Mouse (Mus musculus) Muller cell, postnatal 12 days (primary cell): ENCODE results near the gene Aff1.

Experiments
- DNase-seq: peaks from one replicate; pipeline ENCODE4 v3.0.0-alpha.2; 2015; ENCODE audit errors: inconsistent ontology term

Aff1 gene

DNA sequence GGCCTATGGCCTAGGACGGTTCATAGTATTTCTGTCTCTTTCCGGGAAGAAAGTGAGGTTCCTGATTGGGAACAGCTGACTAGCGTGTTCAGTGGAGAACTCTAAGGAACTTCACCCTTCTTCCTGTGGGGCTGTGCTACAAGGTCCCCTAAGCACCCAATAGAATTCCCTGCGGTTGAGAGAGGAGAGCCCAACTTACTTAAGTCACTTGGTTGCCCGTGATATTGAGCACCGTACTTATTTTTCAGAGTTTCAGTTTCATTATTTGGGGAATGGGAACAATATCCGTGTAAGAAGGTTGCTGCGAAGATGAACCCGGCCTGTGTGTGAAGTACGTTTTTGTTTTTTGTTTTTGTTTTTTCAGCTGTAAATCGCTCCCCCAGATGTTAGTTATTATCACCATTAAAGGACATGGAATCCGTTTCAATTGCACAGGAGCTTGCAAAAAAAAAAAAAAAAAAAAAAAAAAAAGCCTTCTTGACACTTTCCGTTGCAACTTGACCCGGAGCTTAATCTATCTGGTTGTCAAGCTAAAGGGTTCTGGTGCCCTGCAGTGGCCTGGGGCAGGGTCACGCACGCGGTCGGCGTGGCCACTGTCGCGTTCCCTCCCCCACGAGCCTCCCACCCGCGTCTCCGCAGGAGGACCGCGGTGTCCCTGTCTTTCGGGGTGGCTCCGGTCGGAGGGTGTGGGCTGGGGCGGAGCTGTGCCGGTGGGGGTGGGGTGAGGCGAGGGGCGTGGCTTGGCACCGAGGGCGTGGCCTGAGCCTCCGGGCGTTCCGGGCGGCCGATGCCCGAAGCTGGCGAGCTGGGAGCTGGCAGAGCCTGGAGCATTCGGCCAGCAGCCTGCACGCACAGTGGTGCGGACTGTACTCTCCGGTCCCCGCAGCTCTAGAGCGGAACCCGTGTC, at the start of gene Aff1:
Gene Aff1, plus strand, starts transcription at position 751 of the 907 bp plus-strand sequence.
- DNase-seq = peak; percentile 94

DNA sequence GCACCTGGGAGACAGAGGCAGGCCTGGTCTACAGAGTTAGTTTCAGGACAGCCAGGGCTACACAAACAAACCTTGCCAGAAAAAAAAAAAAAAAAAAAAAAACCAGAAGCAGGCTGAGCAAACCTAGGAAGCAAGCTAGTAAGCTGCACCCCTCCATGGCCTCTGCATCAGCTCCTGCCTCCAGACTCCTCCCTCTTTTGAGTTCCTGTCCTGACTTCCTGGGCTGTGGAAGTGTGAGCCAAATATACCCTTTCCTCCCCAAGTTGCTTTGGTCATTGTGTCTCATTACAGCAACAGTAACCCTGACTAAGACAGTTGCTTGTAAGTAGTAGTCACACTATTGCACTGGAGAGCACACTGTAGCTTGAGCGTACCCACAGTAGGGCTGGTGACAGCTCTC, 48.0 kb upstream of the Aff1 start:
- no peak for DNase-seq

DNA sequence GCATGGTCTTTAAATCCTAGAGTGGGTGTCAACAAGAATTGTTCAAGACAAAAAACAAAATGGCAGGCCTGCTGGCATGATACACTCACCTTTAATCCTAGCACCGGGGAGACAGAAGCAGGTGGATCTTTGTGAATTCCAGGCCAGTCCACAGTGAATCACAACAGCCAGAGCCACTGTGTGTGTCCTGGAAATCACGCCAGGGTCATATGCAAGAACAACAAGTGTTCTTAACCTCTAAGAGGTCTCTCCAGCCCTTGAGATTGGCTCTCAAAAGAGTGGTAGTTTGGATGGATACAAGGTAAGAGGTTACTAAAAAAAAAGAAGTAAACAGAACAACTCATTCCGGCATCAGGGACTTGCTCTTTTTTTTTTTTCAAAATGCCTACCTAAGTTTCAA, 44.9 kb upstream of the Aff1 start:
- DNase-seq = no peak

DNA sequence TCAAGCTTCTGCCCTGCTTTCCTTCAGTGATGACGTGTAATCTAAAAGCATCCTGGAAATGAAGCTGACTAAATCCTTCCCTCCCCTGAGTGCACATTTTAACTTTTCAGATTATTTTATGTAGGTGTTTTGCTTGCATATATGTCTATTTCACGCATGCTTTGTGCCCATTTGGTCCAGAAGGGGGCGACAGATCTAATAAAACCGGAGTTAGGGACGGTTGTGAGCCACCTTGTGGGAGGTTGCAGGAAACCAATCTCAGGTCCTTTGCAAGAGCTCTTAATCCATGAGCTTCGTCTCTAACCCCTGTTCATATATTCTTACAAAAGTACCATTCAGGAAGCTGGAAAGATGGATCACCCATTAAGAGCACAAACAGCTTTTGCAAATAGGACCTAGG, 37.9 kb upstream of the Aff1 start:
- peak; percentile 19 for DNase-seq

DNA sequence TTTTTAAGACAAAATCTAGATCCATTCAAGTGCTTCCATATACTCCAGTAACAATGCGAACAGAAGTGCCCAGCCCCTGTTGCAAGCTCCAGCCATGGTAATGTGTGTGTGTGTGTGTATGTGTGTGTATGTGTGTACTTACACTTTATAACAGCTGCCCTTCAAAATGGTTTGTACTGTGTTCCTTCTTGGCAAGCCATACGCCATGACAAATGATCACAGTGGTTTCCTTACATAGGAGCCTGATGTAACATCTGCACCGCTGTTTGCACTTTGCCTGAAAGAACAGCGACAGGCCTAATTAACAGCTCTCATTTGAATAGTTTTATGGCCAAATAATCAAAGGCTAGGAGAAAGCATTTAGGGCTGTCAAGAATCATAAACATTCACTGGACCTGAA, 37.4 kb upstream of the Aff1 start:
- peak; percentile 60 for DNase-seq

DNA sequence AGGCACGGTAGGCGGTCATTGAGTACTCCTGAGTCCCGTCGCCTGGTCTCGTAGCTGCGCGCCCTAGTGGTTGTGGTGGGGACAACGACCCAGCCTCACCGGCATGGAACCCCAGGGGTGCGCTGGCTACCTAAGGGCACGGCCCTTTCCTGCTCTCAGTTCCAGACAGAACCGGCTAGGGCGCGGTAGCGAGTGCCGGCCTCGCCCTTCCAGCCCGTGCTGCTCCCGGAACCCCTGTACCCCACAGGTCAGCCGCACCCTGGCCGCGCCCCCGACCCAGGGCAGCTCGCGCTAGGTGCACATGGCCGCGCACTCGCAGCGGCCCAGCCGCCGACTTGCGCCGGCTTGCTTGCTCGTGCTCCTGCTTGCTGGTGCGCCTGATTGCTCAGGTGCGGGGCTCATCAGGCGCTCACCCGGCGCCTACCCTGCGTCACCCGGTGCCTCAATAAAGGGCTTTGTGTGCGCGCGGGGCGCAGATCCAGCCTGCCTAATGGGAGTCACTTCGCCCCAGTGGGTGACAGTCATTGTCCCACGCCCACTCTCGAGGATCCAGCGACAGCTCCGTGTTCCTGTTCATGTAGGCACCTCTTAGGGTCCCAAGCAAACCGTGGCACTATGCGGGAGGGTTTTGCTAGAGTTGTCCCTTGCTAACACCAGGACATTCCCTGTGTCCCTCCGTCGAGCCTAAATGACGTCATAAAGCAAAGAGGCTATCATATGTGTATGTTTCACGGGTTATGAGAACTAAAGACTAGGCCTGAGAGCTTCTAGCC, 36.6 kb upstream of the Aff1 start, which contains the start of gene 1700016H13Rik:
Gene 1700016H13Rik, minus strand, starts transcription at position 665 of the 773 bp plus-strand sequence.
- peak; percentile 65 for DNase-seq

DNA sequence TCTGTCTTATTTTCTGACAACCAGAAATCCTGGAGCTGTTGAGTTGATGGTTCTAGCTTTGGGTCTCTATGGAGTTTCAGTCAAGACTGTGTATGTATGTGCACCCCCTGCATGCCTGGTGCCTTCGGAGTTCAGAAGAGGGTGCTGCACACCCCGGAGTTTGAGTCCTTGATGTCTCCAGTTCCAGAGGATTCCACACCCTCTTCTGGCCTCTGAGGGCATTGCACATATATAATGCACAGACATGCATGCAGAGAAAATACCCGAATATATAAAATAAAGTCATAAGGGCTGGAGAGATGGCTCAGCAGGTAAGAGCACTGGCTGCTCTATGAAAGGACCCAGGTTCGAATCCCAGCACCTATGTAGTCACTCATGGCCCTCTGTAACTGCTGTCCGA, 33.3 kb upstream of the Aff1 start:
- DNase-seq = no peak

DNA sequence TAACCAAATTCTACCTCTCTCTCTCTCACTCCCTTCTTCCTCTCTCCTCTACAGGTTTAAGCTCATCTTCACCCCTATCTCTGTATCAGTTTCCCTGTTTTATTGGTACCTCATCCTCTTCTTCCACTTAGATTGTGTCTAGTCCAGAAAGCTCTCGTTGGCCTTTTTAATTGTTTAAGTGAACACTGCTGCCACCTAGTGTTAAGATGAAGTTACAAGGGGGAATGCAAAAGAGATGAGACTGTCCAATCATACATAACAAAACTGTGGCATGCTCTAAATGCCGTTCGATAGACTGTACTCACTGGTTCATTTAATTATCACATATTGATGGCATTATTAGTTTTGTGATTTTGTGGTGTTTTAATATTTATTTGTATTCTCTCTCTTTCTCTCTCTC, 32.6 kb upstream of the Aff1 start:
- DNase-seq = peak; percentile 72

DNA sequence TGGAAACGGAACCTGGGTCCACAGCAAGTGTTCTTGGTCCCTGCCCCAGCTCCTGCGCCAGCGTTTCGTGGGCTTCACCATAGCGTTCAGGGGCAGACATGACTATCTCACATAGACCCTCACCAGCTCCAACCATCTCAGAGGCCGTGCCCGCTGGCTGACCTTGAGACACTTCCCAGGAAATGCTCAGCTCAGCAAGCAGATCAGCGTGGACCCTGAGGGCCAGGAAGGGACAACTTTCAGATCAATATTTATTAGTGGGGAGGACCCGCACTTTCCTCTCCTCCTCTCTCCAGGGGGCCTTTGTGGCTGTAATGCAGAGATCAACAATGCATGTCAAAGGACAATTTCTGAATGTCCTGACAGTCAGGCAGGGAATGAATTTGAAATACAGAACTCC, 27.2 kb upstream of the Aff1 start:
- no peak for DNase-seq

DNA sequence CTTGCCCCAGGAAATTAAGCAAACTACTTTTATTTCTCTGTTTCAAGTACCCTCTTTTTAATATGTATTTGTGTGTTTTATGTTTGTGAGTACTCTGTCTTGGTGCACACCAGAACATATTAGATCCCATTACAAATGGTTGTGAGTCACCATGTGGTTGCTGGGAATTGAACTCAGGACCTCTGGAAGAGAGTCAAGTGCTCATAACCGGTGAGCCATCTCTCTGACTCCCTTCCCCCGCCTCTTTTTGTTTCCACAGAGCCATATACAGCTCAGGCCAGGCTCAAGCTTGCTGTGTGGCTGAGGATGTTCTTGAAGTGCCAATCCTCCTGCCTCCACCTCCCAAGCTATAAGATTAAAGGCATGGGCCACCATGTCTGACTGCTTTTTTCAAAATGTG, 26.3 kb upstream of the Aff1 start:
- DNase-seq = no peak

DNA sequence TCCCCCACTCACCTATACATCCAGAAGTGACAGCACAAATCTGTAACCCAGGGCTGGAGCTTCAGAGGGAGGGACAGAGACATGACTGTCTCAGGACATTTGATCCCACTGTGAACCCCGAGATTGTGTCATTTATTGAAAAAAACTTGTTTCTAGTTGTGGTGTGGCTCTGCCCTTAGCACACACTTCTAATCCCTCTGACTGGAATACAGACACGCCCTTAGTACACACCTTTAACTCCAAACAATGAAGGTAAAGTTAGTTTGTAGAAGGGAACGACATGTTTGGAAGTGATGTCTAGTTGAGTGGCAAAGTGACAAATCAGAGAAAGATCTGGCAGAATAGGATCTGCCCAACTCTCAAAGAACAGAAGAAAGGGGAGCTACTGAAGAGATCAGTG, 20.3 kb upstream of the Aff1 start:
- no peak for DNase-seq

DNA sequence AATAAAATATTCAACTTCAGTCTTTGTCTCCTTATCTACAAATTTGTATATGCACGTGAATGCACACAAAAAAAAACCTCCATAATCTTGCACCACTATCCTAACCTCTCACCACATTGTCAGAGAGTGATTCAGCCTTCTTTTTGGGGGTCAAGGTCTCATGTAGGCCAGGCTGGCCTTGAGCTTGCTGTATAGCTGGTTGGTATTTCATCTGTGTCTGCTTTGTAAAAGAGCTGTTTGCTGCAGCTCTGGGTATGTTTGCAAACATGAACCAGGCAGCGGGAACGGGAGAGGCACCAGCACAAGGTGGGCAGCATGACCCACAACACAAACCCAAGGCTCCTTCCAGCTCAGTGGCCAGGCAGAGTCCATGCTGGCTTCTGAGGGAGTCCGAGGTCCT, 18.6 kb upstream of the Aff1 start:
- DNase-seq = no peak

DNA sequence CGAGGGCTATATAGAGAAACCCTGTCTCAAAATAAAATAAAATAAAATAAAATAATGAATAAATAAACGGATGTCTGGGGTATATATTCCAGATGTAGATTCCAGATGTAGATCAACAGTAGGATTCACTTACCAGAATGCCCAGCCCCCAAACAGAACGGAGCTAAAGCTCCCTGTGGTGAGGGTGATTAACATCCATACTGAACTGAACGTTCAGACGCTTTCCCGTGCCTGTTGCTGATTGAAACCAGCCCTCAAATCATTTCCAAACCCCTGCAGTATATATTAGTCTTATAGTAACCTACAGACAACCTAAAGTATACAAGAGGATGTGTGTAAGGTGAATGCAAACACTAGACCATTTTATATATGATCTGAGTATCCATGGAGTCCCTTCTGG, 17.7 kb upstream of the Aff1 start:
- no peak for DNase-seq

DNA sequence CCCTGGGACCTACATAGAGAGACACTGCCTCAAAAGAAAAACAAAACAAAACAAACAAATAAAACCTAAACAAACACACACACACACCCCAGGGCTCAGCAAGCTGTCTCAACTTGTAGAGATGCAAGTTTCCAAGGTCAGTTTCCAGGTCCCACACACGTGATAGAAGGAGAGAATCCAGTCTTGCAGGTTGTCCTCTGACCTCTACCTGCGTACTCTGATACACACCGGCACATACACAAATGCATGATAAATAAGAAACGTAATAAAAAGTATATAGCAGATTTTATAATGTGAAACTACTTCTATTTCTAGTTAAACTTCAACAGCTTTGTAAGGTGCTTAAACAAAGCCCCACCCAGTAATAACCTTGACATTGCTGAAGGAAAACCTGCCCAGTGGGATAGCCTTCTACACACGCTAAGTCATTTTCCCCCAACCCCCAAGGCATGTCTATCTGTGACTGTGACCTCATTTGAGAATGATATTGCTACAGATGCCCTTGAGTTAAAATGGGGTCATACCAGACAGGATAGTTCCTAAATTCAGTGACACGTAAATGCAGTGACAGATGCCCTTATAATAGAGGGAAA, 15.8 kb upstream of the Aff1 start:
- no peak for DNase-seq

DNA sequence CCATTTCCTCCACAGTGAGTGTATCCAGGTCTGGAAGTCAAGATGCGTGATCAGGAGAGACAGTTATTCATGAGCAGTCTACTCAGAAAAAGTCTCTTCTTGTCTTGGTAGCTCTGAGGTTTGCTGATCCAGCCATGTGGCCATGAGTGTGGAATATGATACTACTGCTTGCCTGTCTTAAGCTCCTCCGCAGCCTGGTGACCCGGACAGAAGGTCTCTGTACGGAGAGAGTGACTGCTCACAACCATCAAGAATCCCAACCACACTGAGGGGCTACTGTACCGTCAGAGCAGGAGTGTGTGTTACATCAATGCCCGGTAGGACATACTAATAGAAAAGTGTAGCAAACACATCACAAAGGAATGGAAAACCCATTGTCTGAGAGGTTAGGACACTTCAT, 14.3 kb upstream of the Aff1 start:
- no peak for DNase-seq

DNA sequence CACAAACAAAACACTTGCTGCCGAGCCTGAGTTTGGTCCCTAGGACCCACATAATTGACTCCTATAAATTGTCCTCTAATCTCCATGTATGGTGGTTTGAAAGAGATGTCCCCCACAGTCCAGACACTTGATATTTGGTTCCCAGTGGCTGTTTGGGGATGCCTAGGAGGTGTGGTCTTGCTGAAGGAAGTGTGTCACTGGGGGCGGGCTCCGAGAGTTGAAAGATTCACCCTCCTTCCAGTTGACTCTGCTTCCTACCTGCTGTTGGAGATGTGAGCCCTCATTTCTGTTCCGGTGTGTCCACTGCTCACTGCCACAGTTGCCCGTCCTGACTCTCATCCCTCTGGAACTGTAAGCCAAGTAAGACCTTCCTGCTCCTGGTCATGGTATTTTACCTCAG, 13.2 kb upstream of the Aff1 start:
- no peak for DNase-seq

DNA sequence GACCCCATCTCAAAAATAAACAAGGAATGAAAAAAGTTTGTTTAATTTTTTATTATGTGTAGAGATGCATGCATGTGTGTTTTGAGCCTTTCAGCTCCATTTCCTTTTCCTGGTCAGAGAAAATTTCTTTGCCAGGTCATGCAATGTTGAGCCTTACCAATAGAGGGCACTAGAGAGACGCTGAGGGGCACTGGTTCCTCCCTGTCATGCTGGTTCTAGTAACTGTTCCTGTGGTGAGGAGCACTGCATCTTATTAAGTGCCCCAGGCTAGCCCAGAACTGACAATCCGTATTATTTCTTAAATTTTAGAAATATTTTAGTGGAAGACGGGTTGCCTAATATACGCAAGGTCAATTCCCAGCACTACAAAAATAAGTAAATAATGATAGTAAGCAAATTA, 11.8 kb upstream of the Aff1 start:
- peak; percentile 37 for DNase-seq

DNA sequence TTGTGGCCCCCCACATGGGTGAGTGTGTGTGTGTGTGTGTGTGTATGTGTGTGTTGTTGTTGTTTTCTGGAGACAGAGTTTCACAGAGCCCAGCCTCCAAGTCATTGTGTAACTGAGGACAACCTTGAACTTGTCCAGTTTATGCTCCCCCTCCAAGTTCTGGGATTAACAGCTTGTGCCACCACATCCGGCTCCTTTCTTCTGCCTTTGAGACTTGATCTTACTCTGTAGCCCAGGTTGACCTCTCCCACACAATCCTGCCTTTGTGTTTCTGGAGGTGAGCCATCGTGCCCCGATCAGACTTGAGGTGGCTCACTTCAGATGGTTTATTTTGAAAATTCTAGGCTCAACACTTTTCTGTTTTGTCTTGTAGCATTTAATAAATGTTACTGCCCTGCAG, 10.3 kb upstream of the Aff1 start:
- DNase-seq = no peak

DNA sequence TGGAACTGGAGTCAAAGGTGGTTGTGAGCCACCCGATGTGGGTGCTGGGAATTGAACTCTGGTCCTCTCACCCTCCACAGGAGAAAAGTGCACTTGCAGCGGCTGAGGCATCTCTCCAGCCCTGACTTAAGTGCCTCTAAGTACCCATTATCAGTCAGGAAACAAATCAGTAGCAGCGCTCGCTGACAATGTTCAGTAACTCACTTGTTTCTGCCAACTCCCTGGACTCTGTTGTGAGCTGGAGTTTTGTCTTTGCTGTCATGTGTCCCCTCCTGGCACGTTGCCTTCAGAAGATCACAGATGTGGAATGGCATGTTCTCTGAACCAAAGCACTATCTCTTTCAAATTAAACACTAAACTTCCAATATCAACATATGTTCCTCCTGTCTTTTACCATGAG, 2.5 kb upstream of the Aff1 start:
- DNase-seq = no peak

DNA sequence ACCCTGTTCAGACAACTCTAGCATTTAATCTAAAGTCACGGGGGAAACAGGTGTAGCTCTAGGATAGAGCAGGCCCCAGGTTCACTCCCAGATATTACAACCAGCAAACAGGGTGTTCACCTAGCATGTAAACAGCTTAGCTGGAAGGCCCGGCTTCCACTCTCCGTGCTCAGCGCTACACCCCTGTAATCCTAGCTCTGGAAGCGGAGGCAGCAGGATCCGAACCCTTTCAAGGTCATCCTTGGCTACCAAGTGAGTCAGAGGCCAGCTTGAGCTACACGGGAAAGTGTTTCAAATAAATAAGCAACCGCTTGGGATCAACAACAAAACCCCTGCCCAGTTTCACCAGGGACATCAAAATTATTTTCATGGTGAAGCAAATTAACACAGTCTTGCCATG, 2.0 kb upstream of the Aff1 start:
- no peak for DNase-seq

DNA sequence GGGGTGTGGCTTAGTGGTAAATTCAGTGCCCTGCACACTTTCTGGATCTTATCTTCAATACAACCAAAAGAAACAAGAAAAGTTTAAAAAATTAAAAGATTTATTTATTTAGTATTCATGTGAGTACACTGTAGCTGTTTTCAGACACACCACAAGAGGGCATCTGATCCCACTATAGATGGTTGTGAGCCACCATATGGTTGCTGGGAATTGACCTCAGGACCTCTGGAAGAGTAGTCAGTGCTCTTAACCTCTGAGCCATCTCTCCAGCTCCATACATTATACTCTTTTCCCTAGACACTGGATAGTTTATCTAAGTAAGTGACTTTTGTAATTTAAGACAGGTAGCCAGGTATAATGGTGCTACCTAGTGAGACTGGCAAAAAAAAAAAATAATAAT, 1.0 kb upstream of the Aff1 start:
- DNase-seq = no peak

DNA sequence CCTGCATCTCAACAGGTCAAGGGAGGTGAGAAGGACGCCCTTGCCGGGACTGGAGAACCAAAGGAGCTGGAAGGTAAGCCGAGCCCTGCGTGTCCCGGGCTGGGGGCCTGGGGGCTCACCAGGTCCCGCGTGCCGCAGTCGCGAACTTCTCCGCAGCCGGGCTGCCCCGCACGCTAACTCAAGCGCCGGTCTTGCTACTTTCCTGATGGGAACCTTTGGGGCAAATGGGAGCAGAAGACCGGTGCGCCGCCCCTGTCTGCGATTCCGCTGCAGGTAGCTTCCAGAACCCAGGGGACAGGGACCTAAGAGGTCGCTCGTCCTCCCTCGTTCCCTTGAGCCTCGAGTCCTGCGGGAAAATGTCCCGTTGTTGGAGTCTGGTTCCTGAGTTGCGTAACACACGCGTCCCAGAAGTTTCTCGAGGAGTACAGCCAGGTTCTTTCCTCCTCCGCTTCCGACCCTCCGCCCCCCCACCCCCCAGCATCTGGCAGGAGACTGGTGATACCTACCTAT, 412 bp downstream of the Aff1 start:
- peak; percentile 52 for DNase-seq
